Mouse (Mus musculus): ENCODE results near the gene Gm17655. TPM values are rescaled to one million over a fixed set of nuclear protein-coding genes. Genes with fewer than 3 reads are reported as not detected.

The Gm17655 gene
- polyA plus RNA-seq, 1 experiment: 2.3 TPM

Other genes starting within 250 kb of the Gm17655 start
- gene Gm15446, start 149.1 kb downstream of the Gm17655 start, polyA plus RNA-seq (2012; ENCODE audit: insufficient read depth, insufficient read length, missing spikeins): 2.3 and 5.2 TPM in 2 replicates
- gene Zfp932, start 76.0 kb downstream of the Gm17655 start, polyA plus RNA-seq (2012; ENCODE audit: insufficient read depth, insufficient read length, missing spikeins): 12.2 and 14.1 TPM in 2 replicates
- gene Gm35315, start 21.9 kb upstream of the Gm17655 start, polyA plus RNA-seq (2012; ENCODE audit: insufficient read depth, insufficient read length, missing spikeins): 0.32 TPM in 1 of 2 replicates, not detected in the other
- not detected in 2 replicates for gene Plcxd1, start 27.5 kb upstream of the Gm17655 start, polyA plus RNA-seq (2012; ENCODE audit: insufficient read depth, insufficient read length, missing spikeins)
- gene Gtpbp6, start 35.7 kb upstream of the Gm17655 start, polyA plus RNA-seq (2012; ENCODE audit: insufficient read depth, insufficient read length, missing spikeins): 13.1 and 15.4 TPM in 2 replicates
- 1.7 and 3.0 TPM in 2 replicates for gene Zfp605, start 37.6 kb upstream of the Gm17655 start, polyA plus RNA-seq (2012; ENCODE audit: insufficient read depth, insufficient read length, missing spikeins)
- 8.1 and 9.0 TPM in 2 replicates for gene Chfr, start 63.3 kb upstream of the Gm17655 start, polyA plus RNA-seq (2012; ENCODE audit: insufficient read depth, insufficient read length, missing spikeins)
- gene Golga3, start 104.2 kb upstream of the Gm17655 start, polyA plus RNA-seq (2012; ENCODE audit: insufficient read depth, insufficient read length, missing spikeins): 13.3 and 14.6 TPM in 2 replicates
- 10.3 and 17.3 TPM in 2 replicates for gene Ankle2, start 158.5 kb upstream of the Gm17655 start, polyA plus RNA-seq (2012; ENCODE audit: insufficient read depth, insufficient read length, missing spikeins)
- gene Pgam5, start 197.4 kb upstream of the Gm17655 start, polyA plus RNA-seq (2012; ENCODE audit: insufficient read depth, insufficient read length, missing spikeins): 23.3 and 26.3 TPM in 2 replicates
- 21.3 and 26.9 TPM in 2 replicates for gene Pxmp2, start 213.7 kb upstream of the Gm17655 start, polyA plus RNA-seq (2012; ENCODE audit: insufficient read depth, insufficient read length, missing spikeins)
- 0.79 and 1.4 TPM in 2 replicates for gene Pole, start 213.8 kb upstream of the Gm17655 start, polyA plus RNA-seq (2012; ENCODE audit: insufficient read depth, insufficient read length, missing spikeins)

Data from brown adipose tissue, adult 24 weeks (tissue).